Mouse (Mus musculus) urinary bladder, postnatal 14 days (tissue): ENCODE data around the gene Gtf2ird2.

ENCODE experiments used
- DNase-seq: peaks from one replicate; pipeline ENCODE4 v3.0.0; 2021; ENCODE audit warnings: low spot score

Gene Gtf2ird2

DNA sequence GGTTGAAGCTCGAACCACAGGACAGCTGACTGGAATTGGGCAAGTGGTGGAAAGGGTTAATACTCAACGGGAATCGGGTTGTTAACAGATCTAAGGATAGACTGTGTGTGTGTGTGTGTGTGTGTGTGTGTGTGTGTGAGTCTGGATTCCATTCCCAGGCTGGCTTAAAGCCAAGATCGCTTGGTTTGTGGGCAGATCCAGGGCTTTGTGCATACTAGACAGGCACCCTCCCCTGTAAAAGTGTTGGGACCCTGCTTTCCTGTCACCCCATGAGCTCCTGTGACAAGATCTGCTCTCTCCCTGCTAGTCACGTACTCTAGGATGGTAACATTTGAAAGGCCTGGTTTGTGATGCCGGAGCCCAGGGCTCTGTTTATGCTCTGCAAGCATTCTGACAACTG, 51.3 kb downstream of the Gtf2ird2 start:
- peak; percentile 36 for DNase-seq

DNA sequence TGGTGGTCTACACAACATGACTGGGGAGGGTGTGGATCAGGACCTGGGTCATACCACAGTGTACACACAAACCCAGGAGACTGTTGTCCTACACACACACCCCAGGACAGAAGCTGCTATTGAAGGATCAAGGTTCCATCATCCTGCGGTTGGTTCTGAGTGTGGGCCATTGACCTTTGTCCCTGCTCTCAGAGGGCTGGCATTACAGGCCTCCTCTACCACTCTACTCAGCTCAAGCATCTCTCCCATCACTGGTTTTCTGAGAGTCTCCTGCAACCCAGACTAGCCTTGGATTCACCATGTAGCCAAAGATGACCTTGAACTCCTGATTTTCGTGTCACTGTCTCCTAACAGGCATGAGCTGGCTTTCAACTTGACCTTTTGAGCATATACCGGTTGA, 52.4 kb downstream of the Gtf2ird2 start:
- no peak for DNase-seq

DNA sequence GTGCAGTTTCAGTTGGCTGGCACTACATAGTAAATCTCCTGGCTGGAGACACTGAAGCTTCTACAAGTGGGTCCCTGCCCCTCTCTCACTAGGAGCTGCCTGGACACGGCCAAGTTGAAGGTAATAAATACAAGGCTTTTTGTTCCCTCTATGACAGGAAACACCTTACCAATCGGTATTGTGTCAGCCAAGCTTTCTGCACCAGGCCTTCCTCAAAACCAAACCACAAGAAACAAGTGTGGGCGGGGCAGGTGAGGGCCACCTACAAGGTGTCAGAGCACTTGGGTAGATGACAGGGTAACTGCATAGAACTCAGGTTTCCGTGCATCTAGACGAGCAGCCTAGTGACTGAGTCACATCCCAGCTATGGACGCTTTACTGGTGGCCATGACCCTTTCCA, 53.0 kb downstream of the Gtf2ird2 start:
- DNase-seq = no peak

- DNase-seq = no peak
Measured at GRCm38 (mm10) chr5:134237508-134237907, 53.7 kb downstream of the Gtf2ird2 start.

GRCm38 (mm10) chr5:134237936-134238760, 54.3 kb downstream of the Gtf2ird2 start:
- no peak for DNase-seq

- no peak for DNase-seq
Measured at GRCm38 (mm10) chr5:134241831-134242230, 58.0 kb downstream of the Gtf2ird2 start.

- DNase-seq = no peak
Measured at GRCm38 (mm10) chr5:134243661-134244436, 60.0 kb downstream of the Gtf2ird2 start.

DNA sequence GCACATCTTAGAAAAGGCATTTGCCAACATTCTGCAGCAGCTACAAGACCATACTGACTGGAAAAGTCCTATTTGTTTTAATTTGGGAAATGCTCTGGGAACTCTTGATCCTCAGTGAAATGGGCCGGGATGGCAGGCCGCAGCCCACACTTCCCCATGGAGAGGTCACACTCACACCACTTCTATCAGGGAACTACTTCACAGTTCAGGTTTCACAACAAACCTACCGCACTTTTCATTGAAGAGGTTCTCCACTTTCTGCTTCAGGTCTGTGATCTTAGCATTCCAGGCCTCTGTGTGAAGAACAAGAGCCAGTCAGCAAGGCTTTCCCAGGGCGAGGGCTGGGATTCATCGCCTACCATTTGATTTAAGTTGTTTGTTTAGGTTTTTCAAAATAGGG, 61.1 kb downstream of the Gtf2ird2 start:
- no peak for DNase-seq

- DNase-seq = peak; percentile 62
Measured at GRCm38 (mm10) chr5:134246146-134246545, 62.3 kb downstream of the Gtf2ird2 start.

DNA sequence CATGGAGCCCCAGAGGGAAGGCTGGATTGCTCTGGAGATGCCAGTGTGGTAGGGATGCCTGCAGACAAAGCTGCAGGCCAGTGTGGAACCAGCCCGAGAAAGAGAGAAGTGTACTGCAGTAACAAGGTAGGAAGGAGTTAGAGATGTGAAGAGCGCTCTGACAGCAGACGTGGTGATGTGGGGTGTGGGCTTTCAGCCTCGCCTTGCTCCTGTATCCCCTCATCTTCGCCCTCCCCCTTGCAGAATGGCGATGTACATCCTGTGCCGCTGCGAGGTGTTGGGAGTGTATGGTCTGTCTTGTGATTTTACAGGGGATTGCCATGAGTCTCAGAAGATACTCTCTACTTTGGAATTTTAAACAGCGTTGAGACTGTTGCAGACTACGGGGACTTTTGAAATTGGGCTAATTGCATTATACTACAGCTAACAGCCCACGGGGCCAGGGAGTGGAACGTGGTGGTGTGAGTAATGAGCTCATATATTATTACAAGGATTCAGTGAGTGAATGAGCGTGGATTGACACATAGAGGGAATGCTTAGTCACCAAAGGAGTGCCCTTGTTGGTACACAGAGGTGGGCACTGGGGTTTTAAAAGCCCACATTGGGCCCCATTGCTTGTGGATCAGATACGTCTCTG, 64.9 kb downstream of the Gtf2ird2 start:
- no peak for DNase-seq

DNA sequence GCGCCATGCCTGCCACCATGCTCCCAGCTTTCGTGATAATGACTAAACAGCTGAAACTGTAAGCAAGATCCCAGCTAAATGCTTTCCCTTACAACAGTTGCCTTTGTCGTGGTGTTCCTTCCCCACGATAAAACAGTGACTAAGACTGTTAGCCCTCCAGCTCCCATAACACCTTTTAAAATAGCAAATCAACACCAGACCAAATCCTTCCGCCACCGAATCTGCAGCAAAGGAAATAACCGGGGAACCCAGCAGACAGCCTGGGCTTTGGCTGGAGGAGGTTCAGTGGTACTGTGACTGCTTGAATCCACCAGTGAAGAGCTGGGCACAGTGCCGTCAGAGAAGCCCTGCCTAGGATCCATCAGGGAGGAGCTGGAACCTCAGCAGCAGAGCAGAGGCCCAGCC, 65.4 kb downstream of the Gtf2ird2 start:
- DNase-seq = no peak

GRCm38 (mm10) chr5:134250601-134251000, 66.8 kb downstream of the Gtf2ird2 start:
- no peak for DNase-seq

GRCm38 (mm10) chr5:134251083-134251482, 67.3 kb downstream of the Gtf2ird2 start:
- no peak for DNase-seq

GRCm38 (mm10) chr5:134253806-134254205, 70.0 kb downstream of the Gtf2ird2 start:
- DNase-seq = no peak

- DNase-seq = no peak
Measured at GRCm38 (mm10) chr5:134255294-134255693, 71.5 kb downstream of the Gtf2ird2 start.

- DNase-seq = no peak
Measured at GRCm38 (mm10) chr5:134257349-134258031, 73.7 kb downstream of the Gtf2ird2 start.

DNA sequence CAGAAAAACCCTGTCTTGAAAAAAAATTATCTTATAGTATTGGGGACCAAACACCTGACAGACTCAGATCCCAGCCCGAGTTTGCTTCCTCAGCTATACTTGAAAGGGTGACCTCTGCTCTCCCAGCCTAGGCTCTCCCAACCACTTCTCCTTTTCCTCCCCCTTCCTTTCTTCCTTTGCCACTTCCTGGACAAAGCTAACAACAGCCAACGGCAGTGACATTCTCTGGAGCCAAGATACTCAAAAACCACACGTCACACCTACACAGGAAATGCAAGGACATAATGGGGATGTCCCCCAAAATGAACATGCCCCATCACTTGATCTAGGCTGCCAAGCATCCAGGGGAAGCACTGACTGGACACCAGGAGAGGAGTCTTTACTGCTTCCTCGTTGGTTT, 74.6 kb downstream of the Gtf2ird2 start:
- DNase-seq = no peak

DNA sequence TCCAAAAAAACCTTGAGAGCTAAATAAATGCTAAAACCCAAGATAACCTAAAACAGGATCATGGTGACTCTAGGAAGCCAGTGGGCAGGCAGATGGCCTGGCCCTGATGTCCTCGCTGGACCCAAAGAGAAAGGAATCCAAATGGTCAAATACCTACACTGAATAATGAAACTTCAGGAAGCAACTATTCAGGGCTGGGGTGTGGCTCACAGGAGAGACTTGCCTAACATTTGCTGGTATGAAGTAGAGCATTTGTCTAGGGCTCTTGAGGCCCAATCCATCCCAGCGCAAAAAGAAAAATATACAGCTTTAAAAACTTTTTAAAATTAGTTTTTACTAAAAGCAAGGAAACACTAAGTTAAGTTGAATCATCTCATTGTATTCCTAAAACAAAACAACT, 75.1 kb downstream of the Gtf2ird2 start:
- no peak for DNase-seq

- no peak for DNase-seq
Measured at GRCm38 (mm10) chr5:134260001-134260636, 76.3 kb downstream of the Gtf2ird2 start.

DNA sequence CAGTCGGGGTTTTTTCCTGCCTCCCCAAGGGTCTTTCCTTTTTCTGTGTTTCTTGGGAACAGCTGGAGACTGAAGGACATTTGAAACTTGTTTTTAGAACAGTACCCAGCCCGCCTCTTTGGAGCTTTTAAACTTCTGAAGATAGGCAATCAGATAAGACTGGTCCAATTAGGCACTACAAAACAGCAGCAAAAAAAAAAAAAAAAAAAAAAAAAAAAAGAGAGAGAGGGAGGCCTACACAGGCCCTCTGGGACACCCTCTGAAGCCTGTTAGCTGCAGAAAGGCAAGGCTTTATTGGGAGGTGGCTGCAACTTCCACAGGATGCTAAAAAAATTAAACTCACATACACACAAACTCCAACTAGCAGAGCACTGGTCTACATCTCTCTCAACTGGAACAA, 82.1 kb downstream of the Gtf2ird2 start:
- DNase-seq = no peak

DNA sequence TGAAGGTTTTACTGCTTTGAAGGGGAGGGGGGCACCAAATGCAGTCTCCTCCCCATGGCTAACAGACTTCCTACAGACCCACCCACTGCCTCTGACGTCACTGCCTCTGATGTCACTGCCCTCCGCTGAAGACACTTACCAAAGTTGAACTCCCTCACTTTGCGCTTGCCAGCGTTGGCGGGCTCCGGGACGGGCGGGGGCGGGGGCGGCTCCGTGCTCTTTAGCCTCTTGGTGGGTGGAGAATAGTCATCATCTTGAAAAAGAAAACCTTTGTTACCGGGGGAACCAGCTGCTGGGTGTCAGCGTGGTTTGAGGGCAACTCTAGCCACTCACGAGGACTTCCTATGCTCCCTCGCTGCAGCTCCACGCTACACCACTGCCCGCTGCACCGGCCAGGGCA, 82.6 kb downstream of the Gtf2ird2 start:
- DNase-seq = no peak

DNA sequence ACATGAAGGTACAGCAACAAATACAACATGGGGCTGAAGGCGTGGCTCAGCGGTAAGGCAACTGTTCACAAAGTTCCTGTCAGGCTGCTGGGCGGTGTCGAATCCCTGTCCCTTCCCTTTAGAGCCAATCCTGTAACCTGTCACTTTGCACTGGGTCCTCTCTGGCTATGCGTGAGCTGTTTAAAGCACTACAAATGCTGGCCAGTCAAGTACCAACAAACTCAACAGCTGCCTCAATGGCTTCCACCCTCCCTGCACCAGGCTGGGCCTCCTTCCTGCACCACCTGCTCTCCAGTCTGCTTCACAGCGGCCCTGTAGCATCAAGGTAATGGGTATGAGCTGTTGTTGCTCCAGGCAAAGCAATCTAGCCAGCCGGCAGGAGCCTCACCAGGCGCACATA, 84.9 kb downstream of the Gtf2ird2 start:
- DNase-seq = no peak
